Mouse (Mus musculus) bone marrow macrophage, adult 2 months (primary cell): ENCODE results near the gene Eif2d.

Experiments used
- CTCF ChIP-seq: IDR thresholded peaks from 2 replicates; pipeline ENCODE4 v1.5.1; 2012; ENCODE audit warnings: low read depth, mild to moderate bottlenecking, low read length, moderate library complexity
- POLR2A ChIP-seq: IDR thresholded peaks from 2 replicates; pipeline ENCODE4 v1.6.1; 2012; ENCODE audit warnings: mild to moderate bottlenecking, low read depth, low read length, borderline replicate concordance

DNA sequence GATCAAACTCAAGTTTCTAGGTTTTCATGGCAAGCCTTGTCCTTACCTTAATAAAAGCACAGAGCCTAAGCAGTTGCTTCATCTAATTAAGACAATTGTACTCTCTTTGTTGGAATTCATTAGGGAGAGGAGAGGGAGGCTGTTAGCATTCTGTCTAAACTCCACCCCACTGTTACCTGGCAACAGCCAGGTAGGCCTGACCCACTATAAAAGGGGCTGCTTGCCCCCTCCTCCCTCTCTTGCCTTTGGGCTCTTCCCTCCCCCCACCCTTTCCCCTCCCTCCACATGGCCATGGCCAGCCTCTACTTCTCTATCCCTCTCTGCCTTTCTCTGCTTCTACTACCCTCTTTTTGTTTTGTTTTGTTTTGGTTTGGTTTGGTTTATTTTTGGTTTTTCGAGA, 3.5 kb upstream of the Eif2d start:
- TF ChIP-seq CTCF (no peak), POLR2A (no peak)
